Mouse (Mus musculus): ENCODE measurements around the gene Setd5.

GRCm38 (mm10) chr6:113032121-113032520 lies 45.0 kb upstream of the Setd5 start:
- peak; percentile 9; the same call in 1 of the 2 replicates for TF ChIP-seq CTCF (IDR thresholded peaks at IDR 0.05; ENCODE audit: borderline replicate concordance, extremely low read depth, insufficient read depth, insufficient read length)
- no peak for TF ChIP-seq POLR2A (IDR thresholded peaks at IDR 0.05; ENCODE audit: borderline replicate concordance, extremely low read depth, insufficient read depth, insufficient read length, poor library complexity, severe bottlenecking)

All from brain, embryonic 14.5 days (tissue).